ENCODE assay signal across 21 mouse cellular contexts in the genomic region with DNA sequence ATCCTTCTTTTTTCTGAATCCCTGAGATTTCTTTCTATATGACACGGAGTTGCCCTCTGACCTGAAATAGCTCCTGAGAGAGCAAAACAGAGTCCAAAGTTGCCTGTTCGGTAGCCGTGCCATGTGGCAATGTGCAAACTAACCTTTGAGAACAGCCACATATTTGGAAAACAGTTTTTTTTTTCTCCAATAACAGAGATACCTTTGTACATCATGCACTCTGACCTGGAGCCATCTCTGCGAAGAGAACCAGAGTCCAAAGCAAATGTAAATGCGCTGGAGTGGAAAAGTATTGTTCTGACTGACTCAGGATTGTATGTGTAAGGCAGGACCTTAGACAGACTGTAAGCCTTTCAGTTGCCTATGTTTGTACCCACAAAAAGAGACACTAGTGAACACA. TPM values are rescaled to one million over a fixed set of nuclear protein-coding genes. Genes with fewer than 3 reads are reported as not detected.
DNase-seq lines count a peak whose midpoint lies in the region; ATAC-seq and TF ChIP-seq lines count a peak whose summit lies in the region.
"Had no signal": no experiment of that assay in that cellular context is flagged by ENCODE, and none has a peak within 500 bp of the region (broad histone marks: within the 10 kb centered on the region; RNA-seq: fewer than 3 reads in every experiment).

No protein-coding gene starts in this region.

- peak; percentile 4 for DNase-seq in adrenal gland, adult 2 months
- DNase-seq in adrenal gland, postnatal 36 days: no peak
- DNase-seq in liver, adult 2 months (ENCODE audit: extremely low read depth, low read depth, low spot score): peak; percentile 97
- no peak for DNase-seq in liver
- DNase-seq in liver, embryonic 14.5 days (ENCODE audit: low read depth in 3 of 3, low spot score in 3 of 3): peak; percentile 20 to 31 (median 24)
- DNase-seq in heart, adult 9 months (ENCODE audit: low spot score in 2 of 2): no peak
- DNase-seq in urinary bladder, postnatal 10 days (ENCODE audit: low spot score): no peak
- no peak for DNase-seq in thymus, postnatal 36 days
- DNase-seq: cerebellum, adult 9-11 months; gastrocnemius, postnatal 10 days; heart, adult 18-20 months; lung, embryonic 14.5 days; lung, postnatal 4 days had no signal

- H3K4me3 ChIP-seq in liver, adult 2 months (ENCODE audit: insufficient read depth, low read depth, low read length): peak overlapping the region; percentile 96
- H3K4me3 ChIP-seq in liver, embryonic 14.5 days (ENCODE audit: insufficient read depth in 1 of 2, low read depth in 2 of 2, low read length in 2 of 2): no peak overlapping the region
- H3K4me3 ChIP-seq: forebrain, embryonic 13.5 days; heart, embryonic 15.5 days; limb, embryonic 10.5 days had no signal

- peaks cover 27% of the 10 kb centered on the region for H3K4me1 ChIP-seq in liver, adult 2 months (ENCODE audit: control insufficient read depth, insufficient read depth, low read length)
- H3K4me1 ChIP-seq in liver, embryonic 14.5 days (replicated peaks; ENCODE audit: control insufficient read depth in 2 of 2, insufficient read depth in 2 of 2, low read length in 1 of 2): peaks cover 0 to 7% of the 10 kb centered on the region in 2 experiments; a peak in 1 of 4 replicates

- H3K4me2 ChIP-seq in liver, embryonic 14.5 days (ENCODE audit: low read depth): peak overlapping the region; percentile 44
- H3K4me2 ChIP-seq: forebrain, embryonic 13.5 days; heart, embryonic 15.5 days; lung, embryonic 14.5 days had no signal

- H3K36me3 ChIP-seq in liver, adult 2 months (ENCODE audit: control insufficient read depth, insufficient read depth, low read length): peaks cover 64% of the 10 kb centered on the region
- no peaks in the 10 kb centered on the region for H3K36me3 ChIP-seq in liver, embryonic 14.5 days (replicated peaks; ENCODE audit: control insufficient read depth, insufficient read depth, low read depth)
- H3K36me3 ChIP-seq: heart, embryonic 15.5 days; limb, embryonic 10.5 days had no signal

- no peaks in the 10 kb centered on the region for H3K9me3 ChIP-seq in liver, embryonic 14.5 days (ENCODE audit: control insufficient read depth, low read length)
- H3K9me3 ChIP-seq: forebrain, embryonic 13.5 days; heart, embryonic 15.5 days; limb, embryonic 10.5 days had no signal

- H3K27me3 ChIP-seq in liver, adult 2 months (ENCODE audit: control insufficient read depth, insufficient read depth, low read length): no peaks in the 10 kb centered on the region
- H3K27me3 ChIP-seq in liver, embryonic 14.5 days (ENCODE audit: control insufficient read depth, insufficient read depth, low read length): peaks cover 23% of the 10 kb centered on the region

- TF ChIP-seq POLR2A in liver, adult 2 months (IDR thresholded peaks at IDR 0.05; ENCODE audit: extremely low read depth, insufficient read depth, low read length): no peak

- no peak for TF ChIP-seq EP300 in liver, embryonic 14.5 days (IDR thresholded peaks at IDR 0.05; ENCODE audit: low read depth)

- no peak for TF ChIP-seq CTCF in liver, adult 2 months (IDR thresholded peaks at IDR 0.05; ENCODE audit: low read depth, low read length)
- no peak for TF ChIP-seq CTCF in liver, embryonic 14.5 days (IDR thresholded peaks at IDR 0.05; ENCODE audit: low read depth)

- peaks cover 43% of the 10 kb centered on the region for H3K79me2 ChIP-seq in liver, adult 2 months (ENCODE audit: control insufficient read depth, insufficient read depth, low read length)

- peak overlapping the region; percentile 87 for H3K9ac ChIP-seq in liver, adult 2 months (ENCODE audit: low read depth, low read length)
- H3K9ac ChIP-seq in liver, embryonic 14.5 days (replicated peaks): no peak overlapping the region
- H3K9ac ChIP-seq: forebrain, embryonic 13.5 days; heart, embryonic 15.5 days; lung, embryonic 14.5 days had no signal

- peak overlapping the region; percentile 96 for H3K27ac ChIP-seq in liver, adult 2 months (replicated peaks; ENCODE audit: insufficient read depth, low read depth, low read length)
- H3K27ac ChIP-seq in liver, embryonic 14.5 days: no peak overlapping the region; the same call in 1 of the 2 replicates
- H3K27ac ChIP-seq: forebrain, embryonic 13.5 days; heart, embryonic 15.5 days; limb, embryonic 10.5 days had no signal

- ATAC-seq in liver, embryonic 14.5 days (ENCODE audit: insufficient read depth): peak; percentile 53; the same call in 1 of the 2 replicates
- ATAC-seq: activated CD4-positive, CD25-positive, alpha-beta regulatory T cell, adult 4 months; forebrain, embryonic 13.5 days; hindbrain, embryonic 16.5 days; Patski had no signal

- 25% methylated on average over 5 of the region's 5 CpGs for WGBS in liver, adult 2 months
- 68% methylated on average over 5 of the region's 5 CpGs for WGBS in liver, embryonic 14.5 days (ENCODE audit: insufficient replicate concordance)

RNA-seq across cellular contexts. Expression of a gene that starts 3.3 kb away (rescaled TPM):
- total RNA-seq in adrenal gland, adult 2 months (2021): 10 to 100 TPM; 19.8 to 62.9 TPM
- 20.4 and 29.0 TPM in 2 replicates for polyA plus RNA-seq in adrenal gland, adult 2 months (2012; rRNA removed)
- total RNA-seq in adrenal gland, postnatal 36 days (2021): 10 to 100 TPM; 10.2 to 40.8 TPM
- 1,190 and 1,397 TPM in 2 replicates for total RNA-seq in liver, adult 2 months (2014; rRNA removed)
- polyA plus RNA-seq in liver, adult 2 months (2012; rRNA removed): 912 and 1,036 TPM in 2 replicates
- polyA plus RNA-seq in liver, embryonic 14.5 days (2012; rRNA removed): 27.6 and 40.4 TPM in 2 replicates
- polyA plus RNA-seq in liver, embryonic 14.5 days (2014; fragmentation: Nextera tagmentation; extraction: Ambion mirVana): 65.5 and 73.5 TPM in 2 replicates
- polyA plus RNA-seq: activated CD4-positive, CD25-positive, alpha-beta regulatory T cell, adult 4 months; Patski had no signal

RNA-seq across cellular contexts. Expression of a gene that starts 55.1 kb away (rescaled TPM):
- total RNA-seq in adrenal gland, adult 2 months (2021): 1 to 10 TPM in 1 of 2 experiments, under 1 TPM in 1; 0.98 to 1.1 TPM
- polyA plus RNA-seq in adrenal gland, adult 2 months (2012; rRNA removed): 0.09 and 0.16 TPM in 2 replicates
- total RNA-seq in adrenal gland, postnatal 36 days (2021): under 1 TPM; 0.53 to 0.79 TPM
- 0.55 and 0.87 TPM in 2 replicates for total RNA-seq in liver, adult 2 months (2014; rRNA removed)
- polyA plus RNA-seq in liver, adult 2 months (2012; rRNA removed): 0.21 and 0.31 TPM in 2 replicates
- 2.0 and 3.0 TPM in 2 replicates for polyA plus RNA-seq in liver, embryonic 14.5 days (2012; rRNA removed)
- polyA plus RNA-seq in liver, embryonic 14.5 days (2014; fragmentation: Nextera tagmentation; extraction: Ambion mirVana): 4.1 and 4.9 TPM in 2 replicates
- polyA plus RNA-seq: cortical plate, adult 2 months; forebrain, embryonic 13.5 days; midbrain, postnatal 0 days had no signal

Comparison
In these comparisons a context has a peak if more than half of its experiments do, and no peak if none do; other contexts are left out.
1. DNase-seq: peak in adrenal gland, adult 2 months (single experiment), liver, adult 2 months (single experiment) and liver, embryonic 14.5 days (3 of 3); none in adrenal gland, postnatal 36 days (0 of 2), liver (single experiment), heart, adult 9 months (0 of 2), urinary bladder, postnatal 10 days (single experiment) and thymus, postnatal 36 days (0 of 2).
2. RNA of a gene that starts 3.3 kb away (total RNA-seq): 1,190 to 1,397 TPM in liver, adult 2 months; 19.8 to 62.9 TPM in adrenal gland, adult 2 months and 10.2 to 40.8 TPM in adrenal gland, postnatal 36 days; every median in the first group is over 10 times any median in the second.